Mouse (Mus musculus) right cerebral cortex, adult 2 months (tissue): ENCODE data around the gene Srgap2.

ENCODE experiments used
- DNase-seq, 2 experiments: peaks; one replicate each; pipeline ENCODE4 v3.0.0; 2021 to 2022; ENCODE audit warnings: low spot score in 2 of 2

The Srgap2 gene

GRCm38 (mm10) chr1:131526371-131527270 is 531 bp downstream of the Srgap2 start:
- peak in 1 of 2 experiments; percentile 49 for DNase-seq

- DNase-seq = peak; percentile 42 to 64
These were observed 1.4 kb downstream of the Srgap2 start for GRCm38 (mm10) chr1:131525586-131526271.

- peak; percentile 47 to 55 for DNase-seq
These were observed 2.0 kb downstream of the Srgap2 start for GRCm38 (mm10) chr1:131525101-131525585.

GRCm38 (mm10) chr1:131523794-131524193 is 3.4 kb downstream of the Srgap2 start:
- no peak for DNase-seq

- no peak for DNase-seq
These were observed 10.6 kb downstream of the Srgap2 start for GRCm38 (mm10) chr1:131516588-131516987.

- DNase-seq = no peak
These were observed 13.0 kb downstream of the Srgap2 start for GRCm38 (mm10) chr1:131514197-131514596.

GRCm38 (mm10) chr1:131513136-131513535 is 14.0 kb downstream of the Srgap2 start:
- DNase-seq = no peak

GRCm38 (mm10) chr1:131511661-131512500 is 15.3 kb downstream of the Srgap2 start:
- no peak for DNase-seq

- no peak for DNase-seq
These were observed 16.0 kb downstream of the Srgap2 start for GRCm38 (mm10) chr1:131511131-131511530.

GRCm38 (mm10) chr1:131501681-131502080 is 25.5 kb downstream of the Srgap2 start:
- DNase-seq = no peak

GRCm38 (mm10) chr1:131498231-131498630 is 28.9 kb downstream of the Srgap2 start:
- DNase-seq = no peak

- DNase-seq = peak; percentile 37 to 39
These were observed 32.9 kb downstream of the Srgap2 start for GRCm38 (mm10) chr1:131493966-131494898.

- no peak for DNase-seq
These were observed 34.8 kb downstream of the Srgap2 start for GRCm38 (mm10) chr1:131492360-131492759.

GRCm38 (mm10) chr1:131491579-131491978 is 35.6 kb downstream of the Srgap2 start:
- no peak for DNase-seq

GRCm38 (mm10) chr1:131489312-131489711 is 37.8 kb downstream of the Srgap2 start:
- no peak for DNase-seq

GRCm38 (mm10) chr1:131486094-131486850 is 40.9 kb downstream of the Srgap2 start:
- no peak for DNase-seq

- no peak for DNase-seq
These were observed 44.9 kb downstream of the Srgap2 start for GRCm38 (mm10) chr1:131482242-131482641.

- DNase-seq = no peak
These were observed 45.8 kb downstream of the Srgap2 start for GRCm38 (mm10) chr1:131481391-131481790.

GRCm38 (mm10) chr1:131478770-131479305 is 48.3 kb downstream of the Srgap2 start:
- no peak for DNase-seq

GRCm38 (mm10) chr1:131475306-131475705 is 51.8 kb downstream of the Srgap2 start:
- no peak for DNase-seq
